Mouse (Mus musculus) olfactory bulb, adult 2 months (tissue): ENCODE measurements around the gene Cwh43.

Source experiments
- CTCF ChIP-seq: fragments of 200-500 bp; IDR thresholded peaks from 2 replicates; pipeline ENCODE4 v1.5.1; 2012; ENCODE audit warnings: low read depth, mild to moderate bottlenecking, low read length, moderate library complexity; ENCODE audit not compliant: insufficient read depth
- POLR2A ChIP-seq: fragments of 200-500 bp; IDR thresholded peaks from 2 replicates; pipeline ENCODE4 v1.6.1; 2012; ENCODE audit warnings: mild to moderate bottlenecking, low read depth, low read length, moderate library complexity; ENCODE audit not compliant: insufficient read depth

- TF ChIP-seq CTCF (no peak), POLR2A (no peak)
These were observed at the start of gene Cwh43 for GRCm38 (mm10) chr5:73405981-73406722.
